Mouse (Mus musculus) ES-E14 (cell line): ENCODE data around the gene Dpf3.

Source experiments
- ZC3H11A ChIP-seq: IDR thresholded peaks from 2 replicates; pipeline ENCODE4 v1.6.1; 2012; ENCODE audit warnings: low read depth, mild to moderate bottlenecking, inconsistent platforms, low read length, borderline replicate concordance
- ZNF384 ChIP-seq: IDR thresholded peaks from 2 replicates; pipeline ENCODE4 v1.6.1; 2012; ENCODE audit warnings: low read depth, low read length, inconsistent platforms

GRCm38 (mm10) chr12:83179860-83180259, 307.7 kb downstream of the Dpf3 start:
- no peak for TF ChIP-seq ZC3H11A
- TF ChIP-seq ZNF384: no peak
